Mouse (Mus musculus) liver, adult 2 months (tissue): Measurements from ENCODE around the gene Ikbip.

Source experiments
- CTCF ChIP-seq: fragments of 200-500 bp; IDR thresholded peaks from 2 replicates; pipeline ENCODE4 v1.5.1; 2011; ENCODE audit warnings: low read depth, low read length, control low read depth
- POLR2A ChIP-seq: fragments of 200-500 bp; IDR thresholded peaks from 2 replicates; pipeline ENCODE4 v1.6.1; 2011; ENCODE audit warnings: low read length, control low read depth; ENCODE audit not compliant: insufficient read depth; ENCODE audit errors: extremely low read depth

- peak; percentile 99 for TF ChIP-seq POLR2A
- TF ChIP-seq CTCF, result no peak
These were observed 41.4 kb downstream of the Ikbip start, which contains the start of gene Slc25a3 for GRCm38 (mm10) chr10:91123828-91124822.
